Mouse (Mus musculus) ES-E14 (cell line): ENCODE data around the gene Fank1.

Source experiments
- CHD2 ChIP-seq: IDR thresholded peaks from 2 replicates; pipeline ENCODE4 v1.6.1; 2014; ENCODE audit warnings: mild to moderate bottlenecking, low read depth, low read length, inconsistent platforms
- HCFC1 ChIP-seq: IDR thresholded peaks from 2 replicates; pipeline ENCODE4 v1.6.1; 2012; ENCODE audit warnings: low read length, inconsistent platforms, borderline replicate concordance; ENCODE audit not compliant: insufficient read depth
- ZC3H11A ChIP-seq: IDR thresholded peaks from 2 replicates; pipeline ENCODE4 v1.6.1; 2012; ENCODE audit warnings: low read depth, mild to moderate bottlenecking, inconsistent platforms, low read length, borderline replicate concordance
- ZNF384 ChIP-seq: IDR thresholded peaks from 2 replicates; pipeline ENCODE4 v1.6.1; 2012; ENCODE audit warnings: low read depth, low read length, inconsistent platforms

GRCm38 (mm10) chr7:133911881-133912280 lies 135.2 kb downstream of the Fank1 start:
- TF ChIP-seq ZNF384 (no peak), ZC3H11A (no peak), CHD2 (no peak), HCFC1 (no peak)
